Comparison of ENCODE assay signal across 8 mouse cellular contexts in the genomic region with DNA sequence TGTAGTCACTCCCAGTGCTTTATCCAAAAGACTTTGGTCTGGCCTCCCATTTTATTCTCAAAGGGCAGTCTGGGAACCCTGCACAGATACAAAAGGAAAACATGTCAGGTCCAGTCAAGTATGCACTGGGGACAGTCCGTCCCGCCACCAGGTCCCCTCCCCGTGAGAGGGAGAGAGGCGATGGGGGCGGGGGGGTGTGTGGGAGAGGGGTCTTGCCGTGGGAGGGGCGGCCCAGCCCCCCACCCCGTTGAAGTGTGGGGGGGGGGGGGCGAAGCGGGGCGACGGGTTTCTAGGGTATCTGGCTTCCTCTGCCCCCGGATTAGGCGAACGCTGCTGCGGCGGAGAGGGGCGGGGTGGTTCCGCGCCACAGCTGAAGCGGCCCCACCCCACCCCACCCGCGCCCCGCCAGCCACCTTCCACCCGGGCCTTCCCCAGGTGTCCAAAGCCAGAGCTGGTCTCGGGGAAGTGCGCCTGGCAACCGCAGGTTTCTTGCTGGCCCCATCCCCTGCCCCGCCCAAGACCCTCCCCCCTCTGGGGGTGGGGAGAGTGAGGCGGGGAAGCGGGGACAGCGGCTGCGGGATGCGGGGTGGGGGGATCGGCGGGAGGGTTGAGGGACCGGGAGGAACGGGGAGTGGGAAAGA. TPM values are rescaled to one million over a fixed set of nuclear protein-coding genes. Genes with fewer than 3 reads are reported as not detected.
DNase-seq lines count a peak whose midpoint lies in the region.

No protein-coding gene starts in this region.

- no peaks in the 10 kb centered on the region for H3K36me3 ChIP-seq in heart, embryonic 10.5 days

- H3K4me1 ChIP-seq in heart, embryonic 10.5 days = no peaks in the 10 kb centered on the region

- no peak overlapping the region for H3K4me3 ChIP-seq in heart, embryonic 10.5 days

- WGBS in heart, embryonic 10.5 days = under 1% methylated on average over 17 of the region's 38 CpGs

- no peaks in the 10 kb centered on the region for H3K9me3 ChIP-seq in heart, embryonic 10.5 days

- peak; percentile 81 for DNase-seq in heart, embryonic 10.5 days (ENCODE audit: low spot score)
- no peak for DNase-seq in heart, postnatal 25 days (ENCODE audit: low spot score)
- DNase-seq in urinary bladder, postnatal 25 days (ENCODE audit: low spot score) = peak; percentile 9
- DNase-seq in urinary bladder, postnatal 36 days (ENCODE audit: low spot score in 2 of 2) = no peak
- DNase-seq in kidney, adult 8-10 months = peak; percentile 11 to 12
- DNase-seq in retina, embryonic 14.5 days (ENCODE audit: low spot score) = peak; percentile 51
- DNase-seq in left cerebral cortex, postnatal 36 days (ENCODE audit: low spot score in 2 of 2) = no peak
- no peak for DNase-seq in frontal cortex, postnatal 14 days (ENCODE audit: low spot score in 2 of 2)

- intact Hi-C loops in heart, postnatal 25 days (cut with DNase I) = no loop called here
- intact Hi-C loops in left cerebral cortex, postnatal 36 days (cut with DNase I) = no loop called here

- 0 out of 2 replicates have a peak, but pooled peaks cover 8% of the 10 kb centered on the region for H3K27me3 ChIP-seq in heart, embryonic 10.5 days (ENCODE audit: insufficient read depth, poor library complexity, severe bottlenecking)

- H3K27ac ChIP-seq in heart, embryonic 10.5 days = no peak overlapping the region

RNA-seq across cellular contexts. Expression of a gene that starts 29.7 kb away (rescaled TPM):
- polyA plus RNA-seq in heart, embryonic 10.5 days (2016; fragmentation: Nextera tagmentation; extraction: Ambion mirVana) = 0.77 and 0.89 TPM in 2 replicates
- total RNA-seq in heart, postnatal 25 days (2021) = 1 to 10 TPM; 3.4 to 3.5 TPM
- 1 to 10 TPM; 5.8 to 5.9 TPM for total RNA-seq in left cerebral cortex, postnatal 36 days (2021)

Comparison
In these comparisons a context has a peak if more than half of its experiments do, and no peak if none do; other contexts are left out.
1. DNase-seq: peak in heart, embryonic 10.5 days (single experiment), urinary bladder, postnatal 25 days (single experiment), kidney, adult 8-10 months (2 of 2) and retina, embryonic 14.5 days (single experiment); none in heart, postnatal 25 days (single experiment), urinary bladder, postnatal 36 days (0 of 2), left cerebral cortex, postnatal 36 days (0 of 2) and frontal cortex, postnatal 14 days (0 of 2).